Mouse (Mus musculus) liver, embryonic 13.5 days (tissue): ENCODE data around the gene Ap2m1. TPM values are rescaled to one million over a fixed set of nuclear protein-coding genes. Genes with fewer than 3 reads are reported as not detected.

ENCODE experiments used
- ATAC-seq: fragments of 200-750 bp; cut with Nextera tagmentation; 2 replicates; pipeline ENCODE4 v1.8.0; 2017; ENCODE audit warnings: low read depth, mild to moderate bottlenecking, moderate number of reproducible peaks, moderate library complexity
- DNase-seq: peaks from one replicate; pipeline ENCODE4 v3.0.0; 2022
- H3K27ac ChIP-seq: fragments of 300-500 bp; sonication (generic); 2 replicates; pipeline ENCODE4 v1.5.1; 2015; ENCODE audit warnings: moderate library complexity, mild to moderate bottlenecking, inconsistent platforms
- H3K27me3 ChIP-seq: fragments of 300-500 bp; sonication (generic); 2 replicates; pipeline ENCODE4 v1.6.1; 2015; ENCODE audit warnings: mild to moderate bottlenecking, inconsistent platforms
- H3K36me3 ChIP-seq: fragments of 300-500 bp; sonication (generic); 2 replicates; pipeline ENCODE4 v1.6.1; 2015; ENCODE audit warnings: mild to moderate bottlenecking, inconsistent platforms
- H3K4me1 ChIP-seq: fragments of 300-500 bp; sonication (generic); replicated peaks from 2 replicates; pipeline ENCODE4 v1.6.1; 2015; ENCODE audit warnings: inconsistent platforms
- H3K4me2 ChIP-seq: fragments of 300-500 bp; sonication (generic); 2 replicates; pipeline ENCODE4 v1.6.1; 2015; ENCODE audit warnings: inconsistent platforms, mild to moderate bottlenecking, moderate library complexity
- H3K4me3 ChIP-seq: fragments of 300-500 bp; sonication (generic); replicated peaks from 2 replicates; pipeline ENCODE4 v1.5.1; 2015; ENCODE audit warnings: mild to moderate bottlenecking, inconsistent platforms
- H3K9ac ChIP-seq: fragments of 300-500 bp; sonication (generic); 2 replicates; pipeline ENCODE4 v1.6.1; 2015; ENCODE audit warnings: mild to moderate bottlenecking, inconsistent platforms
- H3K9me3 ChIP-seq: fragments of 300-500 bp; sonication (generic); replicated peaks from 2 replicates; pipeline ENCODE4 v1.6.1; 2016; ENCODE audit warnings: inconsistent platforms
- WGBS: fragments of 180-500 bp; shearing (Covaris S2); methylation state at CpG from one replicate; pipeline ENCODE4 v1.1.7; 2015; ENCODE audit not compliant: insufficient replicate concordance; 5-methylcytosine and 5-hydroxymethylcytosine counted together
- polyA plus RNA-seq: library from polyadenylated mRNA; unstranded; fragments of >200 nt; fragmentation: Nextera tagmentation; extraction: Ambion mirVana; gene quantifications from 2 replicates; pipeline ENCODE4 v1.2.1, GENCODE M21; 2015

The Ap2m1 gene
- polyA plus RNA-seq, 1 experiment from 2014 or later, result 413 TPM

GRCm38 (mm10) chr16:20498677-20499475, 36.4 kb upstream of the Ap2m1 start, which contains the start of gene Eif2b5:
Eif2b5 (plus strand) TSS chr16:20498817.
- H3K27ac ChIP-seq, result peak within 1 kb of the TSS; percentile 74
- H3K4me3 ChIP-seq, result peak within 1 kb of the TSS; percentile 88
- H3K27me3 ChIP-seq, result no peaks in the 10 kb centered on the region
- H3K9ac ChIP-seq, result peak within 1 kb of the TSS; percentile 91
- DNase-seq, result peak; percentile 92
- peaks cover 36% of the 10 kb centered on the region for H3K36me3 ChIP-seq
- H3K9me3 ChIP-seq, result no peaks in the 10 kb centered on the region
- H3K4me2 ChIP-seq, result peak within 1 kb of the TSS; percentile 87
- H3K4me1 ChIP-seq, result peaks cover 27% of the 10 kb centered on the region
- ATAC-seq, result peak; percentile 94
- under 1% methylated on average over 49 of the region's 49 CpGs for WGBS

DNA sequence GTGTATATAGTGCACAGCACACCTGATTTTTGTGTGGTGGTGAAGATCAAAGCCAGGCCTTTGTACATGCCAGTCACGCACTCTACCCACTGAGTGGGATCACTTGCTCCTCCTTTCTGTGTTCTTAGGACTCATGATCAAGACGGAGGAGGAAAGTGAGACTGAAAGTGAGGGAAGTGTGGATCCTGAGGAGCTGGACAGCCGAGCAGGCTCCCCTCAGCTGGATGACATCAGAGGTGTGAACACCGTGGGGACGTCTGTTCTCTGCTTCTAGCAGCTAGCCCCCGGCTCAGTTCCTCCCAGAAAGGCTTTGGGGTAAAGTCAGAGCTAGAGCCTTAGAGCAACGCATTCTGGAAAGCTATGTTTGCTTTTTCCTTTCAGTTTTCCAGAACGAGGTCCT, 29.3 kb upstream of the Ap2m1 start:
- Histone ChIP-seq H3K4me1 (no peaks in the 10 kb centered on the region), H3K9ac (no peak overlapping the region), H3K9me3 (no peaks in the 10 kb centered on the region), H3K4me3 (no peak overlapping the region), H3K27ac (no peak overlapping the region), H3K27me3 (no peaks in the 10 kb centered on the region), H3K4me2 (no peak overlapping the region), H3K36me3 (peaks cover 100% of the 10 kb centered on the region)
- ATAC-seq (no peak), DNase-seq (no peak)
- 83% methylated on average over 8 of the region's 8 CpGs for WGBS

- Histone ChIP-seq H3K27me3 (no peaks in the 10 kb centered on the region), H3K9me3 (no peaks in the 10 kb centered on the region), H3K4me3 (no peak overlapping the region), H3K27ac (no peak overlapping the region), H3K4me1 (no peaks in the 10 kb centered on the region), H3K9ac (no peak overlapping the region), H3K4me2 (no peak overlapping the region), H3K36me3 (peaks cover 73% of the 10 kb centered on the region)
- ATAC-seq (peak; percentile 50; the same call in 1 of the 2 replicates), DNase-seq (no peak)
- 77% methylated on average over 3 of the region's 3 CpGs for WGBS
These were observed 25.9 kb upstream of the Ap2m1 start for GRCm38 (mm10) chr16:20509349-20509748.

GRCm38 (mm10) chr16:20511277-20511847, 23.9 kb upstream of the Ap2m1 start:
- DNase-seq, result no peak
- no peak for ATAC-seq
- no peak overlapping the region for H3K4me3 ChIP-seq
- WGBS, result 77% methylated on average over 7 of the region's 7 CpGs
- H3K36me3 ChIP-seq, result peaks cover 53% of the 10 kb centered on the region
- H3K4me2 ChIP-seq, result no peak overlapping the region
- peaks cover 6% of the 10 kb centered on the region for H3K4me1 ChIP-seq
- H3K27ac ChIP-seq, result no peak overlapping the region
- H3K9me3 ChIP-seq, result no peaks in the 10 kb centered on the region
- H3K27me3 ChIP-seq, result no peaks in the 10 kb centered on the region
- H3K9ac ChIP-seq, result no peak overlapping the region

DNA sequence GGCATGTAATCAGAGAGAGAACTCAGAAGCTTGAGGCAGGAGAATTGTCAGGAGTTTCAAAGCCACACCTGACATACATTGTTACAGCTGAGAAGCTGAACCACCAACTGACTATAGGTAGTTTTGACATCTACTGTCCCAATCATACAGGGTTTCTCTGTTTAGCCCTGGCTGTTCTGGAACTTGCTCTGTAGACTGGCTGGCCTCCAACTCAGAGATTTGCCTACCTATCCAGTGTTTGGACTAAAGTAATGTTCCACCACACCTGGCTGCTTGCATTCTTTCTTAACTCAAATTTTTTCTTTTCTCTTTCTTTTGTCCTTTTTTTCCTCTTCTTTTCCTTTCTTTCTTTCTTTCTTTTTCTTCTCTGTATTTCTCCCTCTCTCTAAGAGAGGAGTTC, 19.2 kb upstream of the Ap2m1 start:
- DNase-seq, result no peak
- peak overlapping the region; percentile 95 for H3K4me2 ChIP-seq
- H3K36me3 ChIP-seq, result peaks cover 12% of the 10 kb centered on the region
- H3K4me1 ChIP-seq, result peaks cover 43% of the 10 kb centered on the region
- peak overlapping the region; percentile 88 for H3K27ac ChIP-seq
- H3K9me3 ChIP-seq, result no peaks in the 10 kb centered on the region
- H3K9ac ChIP-seq, result peak overlapping the region; percentile 97; the same call in 1 of the 2 replicates
- H3K27me3 ChIP-seq, result no peaks in the 10 kb centered on the region
- peak overlapping the region; percentile 95 for H3K4me3 ChIP-seq
- no peak for ATAC-seq

DNA sequence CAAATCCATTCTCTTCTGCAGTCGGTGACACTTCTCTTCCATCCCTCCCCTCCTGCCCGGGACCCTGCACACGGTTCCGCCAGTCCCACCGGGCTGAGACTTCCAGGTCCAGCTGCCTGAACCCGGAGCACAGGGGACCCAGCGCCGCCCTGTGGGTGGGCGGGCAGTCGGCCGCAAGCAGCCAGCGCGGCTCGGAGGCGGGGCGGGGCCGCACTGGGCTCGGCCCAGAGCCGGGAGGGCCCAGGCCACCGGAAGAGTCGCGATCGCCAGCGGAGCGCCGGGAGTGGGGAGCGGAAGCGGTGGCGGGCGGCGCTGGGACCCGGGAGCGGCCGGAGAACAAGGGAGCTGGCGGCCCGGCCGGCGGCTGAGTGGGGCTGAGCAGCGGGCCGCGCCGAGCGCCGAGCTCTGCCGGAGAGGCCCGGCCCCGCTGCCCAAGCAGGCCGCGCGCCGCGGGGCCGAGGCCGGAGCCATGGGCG, 18.5 kb upstream of the Ap2m1 start, which contains the start of gene Dvl3:
TSS of gene Dvl3 (plus strand) at position 257 of the 476 bp plus-strand sequence.
- Histone ChIP-seq H3K4me1 (peaks cover 49% of the 10 kb centered on the region), H3K9ac (peak within 1 kb of the TSS; percentile 97), H3K9me3 (no peaks in the 10 kb centered on the region), H3K36me3 (peaks cover 13% of the 10 kb centered on the region; the same call in 1 of the 2 replicates), H3K27me3 (no peaks in the 10 kb centered on the region), H3K4me2 (peak within 1 kb of the TSS; percentile 95), H3K4me3 (peak within 1 kb of the TSS; percentile 95), H3K27ac (peak within 1 kb of the TSS; percentile 88)
- DNase-seq (peak; percentile 85), ATAC-seq (peak; percentile 97)
- under 1% methylated on average over 51 of the region's 55 CpGs for WGBS

DNA sequence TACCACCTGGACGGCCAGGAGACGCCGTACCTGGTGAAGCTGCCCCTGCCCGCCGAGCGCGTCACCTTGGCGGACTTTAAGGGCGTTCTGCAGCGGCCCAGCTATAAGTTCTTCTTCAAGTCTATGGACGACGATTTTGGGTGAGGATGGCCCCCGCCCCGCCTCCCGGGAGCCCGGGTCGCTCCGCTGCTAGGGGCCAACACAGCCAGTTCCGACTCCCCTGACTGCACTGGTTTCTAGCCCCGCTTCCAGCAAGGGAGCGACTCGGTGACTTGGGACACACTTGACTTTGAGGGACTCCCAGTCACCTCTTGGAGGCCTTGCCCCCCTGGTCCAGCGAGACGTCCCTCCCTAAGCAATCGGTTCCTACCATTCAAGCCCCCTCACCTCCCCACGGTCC, 18.1 kb upstream of the Ap2m1 start:
- ATAC-seq (peak; percentile 41), DNase-seq (no peak)
- Histone ChIP-seq H3K4me3 (peak overlapping the region; percentile 95), H3K9me3 (no peaks in the 10 kb centered on the region), H3K4me2 (peak overlapping the region; percentile 95), H3K27me3 (no peaks in the 10 kb centered on the region), H3K36me3 (peaks cover 13% of the 10 kb centered on the region; the same call in 1 of the 2 replicates), H3K4me1 (peaks cover 49% of the 10 kb centered on the region), H3K27ac (peak overlapping the region; percentile 88), H3K9ac (peak overlapping the region; percentile 97)
- WGBS, result under 1% methylated on average over 26 of the region's 26 CpGs

DNA sequence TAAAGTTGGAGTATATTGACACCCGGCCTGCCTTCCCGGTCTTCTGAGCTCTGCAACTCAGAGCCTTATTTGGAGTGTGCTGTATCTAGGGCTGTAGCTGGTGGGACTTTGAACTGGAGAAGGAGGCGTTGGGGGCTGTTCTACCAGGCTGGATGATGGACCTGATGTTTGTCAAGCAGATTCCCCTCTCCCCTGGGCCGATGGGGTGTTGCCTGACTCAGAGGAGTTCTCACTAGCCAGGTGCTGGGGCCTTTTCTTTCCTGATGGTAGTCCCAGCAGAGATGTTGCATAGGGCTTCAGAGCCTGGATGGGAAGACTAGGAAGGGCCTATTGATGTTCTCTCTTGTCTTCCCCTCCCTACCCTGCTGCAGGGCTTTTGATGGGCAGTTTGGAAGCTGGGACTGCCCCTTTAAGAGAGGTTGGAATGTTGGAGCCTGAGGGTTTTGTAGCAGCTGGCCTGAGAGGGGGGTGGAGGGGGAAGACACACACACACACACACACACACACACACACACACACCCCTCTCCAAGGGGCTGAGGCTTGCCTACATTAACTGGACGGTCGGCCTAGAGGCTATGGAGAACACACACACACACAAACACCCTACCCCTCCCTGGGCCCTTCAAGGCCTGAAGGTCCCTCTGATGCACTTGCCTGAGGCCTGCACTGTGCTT, 17.4 kb upstream of the Ap2m1 start:
- peaks cover 49% of the 10 kb centered on the region for H3K4me1 ChIP-seq
- H3K36me3 ChIP-seq, result peaks cover 14% of the 10 kb centered on the region; the same call in 1 of the 2 replicates
- peak overlapping the region; percentile 95 for H3K4me3 ChIP-seq
- peak overlapping the region; percentile 97 for H3K9ac ChIP-seq
- H3K27ac ChIP-seq, result peak overlapping the region; percentile 88
- no peaks in the 10 kb centered on the region for H3K9me3 ChIP-seq
- no peaks in the 10 kb centered on the region for H3K27me3 ChIP-seq
- WGBS, result 27% methylated on average over 6 of the region's 6 CpGs
- H3K4me2 ChIP-seq, result peak overlapping the region; percentile 95
- DNase-seq, result no peak
- peak; percentile 14 for ATAC-seq

DNA sequence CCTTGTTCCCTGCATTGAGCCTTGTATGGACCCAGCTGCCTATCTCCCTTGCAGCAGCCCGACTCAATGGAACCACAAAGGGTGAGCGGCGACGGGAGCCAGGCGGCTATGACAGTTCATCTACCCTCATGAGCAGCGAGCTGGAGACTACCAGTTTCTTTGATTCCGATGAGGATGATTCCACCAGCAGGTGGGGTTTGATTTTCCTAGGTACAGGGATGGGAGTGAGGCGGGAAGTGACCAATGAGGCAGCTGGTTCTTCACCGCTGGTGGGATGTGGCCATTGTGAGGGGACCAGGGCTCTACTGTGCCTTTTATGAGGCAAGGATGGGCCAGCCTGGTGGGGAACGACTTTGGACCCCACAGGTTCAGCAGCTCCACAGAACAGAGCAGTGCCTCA, 11.4 kb upstream of the Ap2m1 start:
- Histone ChIP-seq H3K27ac (no peak overlapping the region), H3K27me3 (no peaks in the 10 kb centered on the region), H3K4me3 (no peak overlapping the region), H3K36me3 (peaks cover 73% of the 10 kb centered on the region), H3K9ac (no peak overlapping the region), H3K9me3 (no peaks in the 10 kb centered on the region), H3K4me2 (no peak overlapping the region), H3K4me1 (peaks cover 43% of the 10 kb centered on the region)
- WGBS, result 84% methylated on average over 10 of the region's 10 CpGs
- ATAC-seq (no peak), DNase-seq (no peak)

- H3K27me3 ChIP-seq, result no peaks in the 10 kb centered on the region
- H3K4me3 ChIP-seq, result no peak overlapping the region
- DNase-seq (peak; percentile 40), ATAC-seq (peak; percentile 86)
- H3K4me2 ChIP-seq, result peak overlapping the region; percentile 26
- H3K4me1 ChIP-seq, result peaks cover 31% of the 10 kb centered on the region
- peak overlapping the region; percentile 35 for H3K9ac ChIP-seq
- WGBS, result 55% methylated on average over 5 of the region's 5 CpGs
- no peaks in the 10 kb centered on the region for H3K9me3 ChIP-seq
- peaks cover 80% of the 10 kb centered on the region for H3K36me3 ChIP-seq
- H3K27ac ChIP-seq, result peak overlapping the region; percentile 72
These were observed 6.5 kb upstream of the Ap2m1 start for GRCm38 (mm10) chr16:20528779-20529178.

GRCm38 (mm10) chr16:20529375-20529774, 5.9 kb upstream of the Ap2m1 start:
- Histone ChIP-seq H3K27ac (peak overlapping the region; percentile 72), H3K36me3 (peaks cover 74% of the 10 kb centered on the region), H3K27me3 (no peaks in the 10 kb centered on the region)

More at GRCm38 (mm10) chr16:20529375-20529774, 5.9 kb upstream of the Ap2m1 start:
- WGBS, result 80% methylated on average over 1 of the region's 1 CpGs
- peak overlapping the region; percentile 26; the same call in 1 of the 2 replicates for H3K4me2 ChIP-seq
- no peaks in the 10 kb centered on the region for H3K9me3 ChIP-seq
- DNase-seq (no peak), ATAC-seq (no peak)
- H3K9ac ChIP-seq, result peak overlapping the region; percentile 35; the same call in 1 of the 2 replicates
- H3K4me3 ChIP-seq, result no peak overlapping the region
- H3K4me1 ChIP-seq, result peaks cover 31% of the 10 kb centered on the region
